Mouse (Mus musculus): ENCODE results near the gene Scamp2. TPM values are rescaled to one million over a fixed set of nuclear protein-coding genes. Genes with fewer than 3 reads are reported as not detected.
A peak's percentile ranks its signal among the peaks of the same experiment; 100 is the strongest.

The Scamp2 gene
- total RNA-seq, 2 experiments from 2014 or later: 25.4 to 29.1 TPM

GRCm38 (mm10) chr9:57612587-57612986 is 51.8 kb downstream of the Scamp2 start:
- DNase-seq (ENCODE audit: low spot score in 2 of 2): no peak
- intact Hi-C loops (cut with DNase I): no loop called here

GRCm38 (mm10) chr9:57613975-57614374 is 53.2 kb downstream of the Scamp2 start:
- no peak for DNase-seq (ENCODE audit: low spot score in 2 of 2)
- intact Hi-C loops (cut with DNase I): no loop called here

GRCm38 (mm10) chr9:57614786-57615185 is 54.0 kb downstream of the Scamp2 start:
- no peak for DNase-seq (ENCODE audit: low spot score in 2 of 2)
- intact Hi-C loops (cut with DNase I): no loop called here

- DNase-seq (ENCODE audit: low spot score in 2 of 2): no peak
- intact Hi-C loops (cut with DNase I): no loop called here
These were observed 56.9 kb downstream of the Scamp2 start for GRCm38 (mm10) chr9:57617556-57618169.

- DNase-seq (ENCODE audit: low spot score in 2 of 2): no peak
These were observed 58.1 kb downstream of the Scamp2 start for GRCm38 (mm10) chr9:57618854-57619253.

GRCm38 (mm10) chr9:57620674-57621073 is 59.9 kb downstream of the Scamp2 start, which contains the start of gene Lman1l:
TSS of gene Lman1l (minus strand) at chr9:57620774.
- DNase-seq (ENCODE audit: low spot score in 2 of 2): no peak
- intact Hi-C loops (cut with DNase I): no loop called here

More at GRCm38 (mm10) chr9:57618854-57619253, 58.1 kb downstream of the Scamp2 start:
- intact Hi-C loops (cut with DNase I): no loop called here

GRCm38 (mm10) chr9:57624295-57624694 is 63.6 kb downstream of the Scamp2 start:
- intact Hi-C loops (cut with DNase I): no loop called here
- no peak for DNase-seq (ENCODE audit: low spot score in 2 of 2)

- no peak for DNase-seq (ENCODE audit: low spot score in 2 of 2)
- intact Hi-C loops (cut with DNase I): no loop called here
These were observed 65.1 kb downstream of the Scamp2 start for GRCm38 (mm10) chr9:57625674-57626500.

GRCm38 (mm10) chr9:57627191-57627590 is 66.4 kb downstream of the Scamp2 start:
- no peak for DNase-seq (ENCODE audit: low spot score in 2 of 2)
- intact Hi-C loops (cut with DNase I): no loop called here

- intact Hi-C loops (cut with DNase I): no loop called here
- no peak for DNase-seq (ENCODE audit: low spot score in 2 of 2)
These were observed 67.1 kb downstream of the Scamp2 start for GRCm38 (mm10) chr9:57627892-57628291.

GRCm38 (mm10) chr9:57628717-57629116 is 68.0 kb downstream of the Scamp2 start:
- no peak for DNase-seq (ENCODE audit: low spot score in 2 of 2)
- intact Hi-C loops (cut with DNase I): loop anchor here (1.0 kb wide), 1 partner anchor 27 kb away; no protein-coding TSS in a partner anchor

GRCm38 (mm10) chr9:57629118-57629874 is 68.6 kb downstream of the Scamp2 start:
- DNase-seq (ENCODE audit: low spot score in 2 of 2): peak; percentile 79 to 81
- intact Hi-C loops (cut with DNase I): loop anchor here (1.0 kb wide), 1 partner anchor 26 kb away; no protein-coding TSS in a partner anchor

GRCm38 (mm10) chr9:57633481-57634024 is 72.8 kb downstream of the Scamp2 start:
- DNase-seq (ENCODE audit: low spot score in 2 of 2): no peak
- intact Hi-C loops (cut with DNase I): no loop called here

- DNase-seq (ENCODE audit: low spot score in 2 of 2): no peak
- intact Hi-C loops (cut with DNase I): no loop called here
These were observed 76.5 kb downstream of the Scamp2 start for GRCm38 (mm10) chr9:57637272-57637671.

GRCm38 (mm10) chr9:57637741-57638322 is 77.1 kb downstream of the Scamp2 start:
- intact Hi-C loops (cut with DNase I): no loop called here
- DNase-seq (ENCODE audit: low spot score in 2 of 2): peak in 1 of 2 experiments; percentile 64

All from left cerebral cortex, postnatal 14 days (tissue).